Mouse (Mus musculus) inflammation-experienced regulatory T-cells, adult 6 months (primary cell): ENCODE data around the gene Acss1. TPM values are rescaled to one million over a fixed set of nuclear protein-coding genes. Genes with fewer than 3 reads are reported as not detected.

ENCODE experiments used
- ATAC-seq: one replicate; pipeline ENCODE4 v1.8.0; 2017
- polyA plus RNA-seq, 3 experiments: library from polyadenylated mRNA; unstranded; fragments of 100-300 nt; shearing (Covaris generic); gene quantifications; one replicate each; pipeline ENCODE4 v1.2.1; 2017

Gene Acss1
- polyA plus RNA-seq, 3 experiments from 2014 or later: 7.4 to 18.7 (median 13.7) TPM

DNA sequence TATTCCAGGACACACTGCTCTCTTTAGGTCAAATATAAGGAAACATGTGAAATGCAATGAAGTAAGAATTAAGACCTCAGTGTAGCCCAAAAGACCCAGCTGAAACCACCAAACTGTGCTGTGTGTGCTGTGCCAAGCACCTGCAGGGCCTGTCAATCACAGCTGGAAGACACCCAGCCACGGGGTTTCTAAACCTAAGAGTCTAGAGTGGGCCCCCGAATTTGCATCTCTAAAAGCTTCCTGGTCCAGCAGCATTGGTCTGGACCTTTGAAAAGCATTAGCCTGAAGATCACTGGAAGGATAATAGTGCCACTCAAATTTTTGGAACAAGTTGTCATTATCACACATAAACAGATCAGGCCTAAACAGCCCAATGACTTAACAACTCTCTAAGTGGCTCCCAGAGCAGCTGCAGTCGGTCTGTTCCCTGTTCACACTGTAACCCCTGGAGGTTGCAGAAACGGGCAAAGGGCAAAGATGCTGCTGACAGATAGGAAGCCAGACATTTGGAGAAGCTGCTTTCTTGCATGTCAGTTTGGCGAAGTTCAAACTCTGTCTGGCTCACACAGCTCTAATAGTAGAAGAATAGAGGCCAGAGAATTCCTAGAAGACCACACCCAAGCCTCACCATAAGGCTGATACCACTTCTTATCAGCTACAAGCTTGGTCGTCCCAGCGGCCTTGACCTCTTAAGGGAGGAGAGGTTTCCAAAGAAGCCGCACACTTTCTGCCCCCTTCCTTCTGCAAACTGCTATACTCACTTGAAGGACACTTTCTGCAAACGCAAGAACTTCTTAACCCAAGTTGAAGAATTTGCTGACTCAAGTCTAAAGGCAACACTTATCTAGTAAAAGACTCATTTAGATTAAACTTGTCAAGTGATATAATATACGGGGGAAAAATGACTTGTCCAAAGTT lies 2.5 kb downstream of the Acss1 start:
- ATAC-seq: no peak

DNA sequence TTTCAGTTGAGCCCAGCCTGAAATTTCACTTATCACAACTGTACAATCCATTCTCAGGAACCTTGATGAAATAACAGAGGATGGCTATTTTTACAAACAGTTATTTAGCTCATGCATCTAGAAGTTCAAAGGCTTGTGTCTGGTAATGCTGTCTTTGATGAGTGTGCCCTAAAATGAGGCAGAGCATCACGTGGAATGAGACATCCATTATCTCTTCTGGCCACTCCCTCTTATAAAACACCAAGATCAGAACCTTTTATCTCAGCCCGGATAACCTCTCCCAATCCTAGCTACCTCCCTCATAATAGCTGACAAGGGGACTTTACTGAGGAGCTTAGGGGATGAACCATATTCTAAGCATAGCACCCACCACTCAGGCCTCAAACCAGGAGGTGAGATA lies 3.3 kb downstream of the Acss1 start:
- no peak for ATAC-seq

DNA sequence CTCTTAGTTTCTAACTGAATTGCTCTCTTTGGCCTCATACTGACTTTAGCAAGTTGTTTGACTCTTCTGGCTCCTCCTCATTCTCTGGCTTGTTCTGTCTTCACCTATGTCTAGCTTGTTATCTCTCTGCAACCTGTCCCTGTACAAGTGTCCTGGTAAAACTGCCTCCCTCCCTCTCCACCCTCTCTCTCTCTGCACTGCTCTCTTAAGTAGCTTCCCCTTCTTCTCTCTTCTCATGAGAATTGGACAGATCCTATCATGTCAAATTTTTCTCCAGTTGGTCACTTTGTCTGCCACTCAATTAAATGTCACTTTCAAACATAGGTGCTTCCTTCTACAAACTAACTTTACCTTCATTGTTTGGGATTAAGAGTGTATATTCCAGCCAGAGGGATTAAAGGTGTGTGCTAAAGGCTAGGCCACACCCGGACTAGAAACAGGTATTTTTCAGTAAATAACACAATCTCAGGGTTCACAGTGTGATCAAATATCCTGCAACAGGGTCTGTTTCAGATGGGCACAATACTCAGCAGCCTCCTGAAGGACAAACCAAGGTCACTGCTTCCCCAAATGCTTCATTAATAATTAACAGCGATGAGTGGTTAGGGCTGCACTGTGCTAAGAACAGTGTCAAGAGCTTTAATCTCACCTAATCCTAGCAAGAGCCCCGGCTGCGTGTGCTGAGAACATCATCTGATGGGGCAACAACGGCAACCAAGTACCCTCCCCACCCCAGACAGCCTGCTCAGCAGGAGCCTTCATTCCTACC lies 4.0 kb downstream of the Acss1 start:
- ATAC-seq: no peak

DNA sequence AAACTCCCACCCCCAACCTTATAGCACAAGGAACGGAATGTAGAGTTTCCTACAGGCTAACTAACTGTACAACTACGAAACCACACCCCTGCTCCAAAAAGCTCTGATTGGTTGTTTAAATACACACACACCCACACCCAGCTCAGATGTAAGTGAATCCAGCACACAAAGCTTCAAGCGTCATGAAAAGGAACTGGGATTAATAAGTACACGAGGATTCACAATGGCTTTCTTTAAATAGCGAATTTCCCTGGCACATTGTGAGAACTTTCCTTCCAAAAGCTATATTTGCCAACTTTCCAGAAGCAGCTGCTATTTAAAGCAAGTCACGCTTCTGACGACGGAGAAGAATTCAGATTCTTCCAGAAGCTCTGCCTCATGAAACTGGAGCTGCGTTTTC lies 5.0 kb downstream of the Acss1 start:
- ATAC-seq: no peak

DNA sequence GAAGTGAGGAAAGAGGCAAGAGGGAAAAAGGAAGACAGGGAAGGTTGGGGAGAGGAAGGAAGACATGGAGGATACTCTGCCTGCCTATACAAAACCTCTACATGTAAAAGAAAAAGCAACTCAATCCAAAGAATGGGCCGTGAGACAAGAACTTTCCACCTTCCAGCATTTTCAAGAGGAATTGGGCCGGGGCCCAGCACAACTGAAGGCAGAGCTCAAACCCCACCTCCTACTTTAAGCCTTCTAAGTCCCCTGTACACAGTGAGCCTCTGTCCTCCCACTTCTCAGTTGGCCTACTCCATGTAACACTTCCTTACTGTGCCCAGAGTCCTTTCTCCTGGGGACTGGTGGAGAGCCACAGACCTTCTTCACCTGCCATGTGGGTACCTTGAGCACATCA lies 6.3 kb downstream of the Acss1 start:
- no peak for ATAC-seq

DNA sequence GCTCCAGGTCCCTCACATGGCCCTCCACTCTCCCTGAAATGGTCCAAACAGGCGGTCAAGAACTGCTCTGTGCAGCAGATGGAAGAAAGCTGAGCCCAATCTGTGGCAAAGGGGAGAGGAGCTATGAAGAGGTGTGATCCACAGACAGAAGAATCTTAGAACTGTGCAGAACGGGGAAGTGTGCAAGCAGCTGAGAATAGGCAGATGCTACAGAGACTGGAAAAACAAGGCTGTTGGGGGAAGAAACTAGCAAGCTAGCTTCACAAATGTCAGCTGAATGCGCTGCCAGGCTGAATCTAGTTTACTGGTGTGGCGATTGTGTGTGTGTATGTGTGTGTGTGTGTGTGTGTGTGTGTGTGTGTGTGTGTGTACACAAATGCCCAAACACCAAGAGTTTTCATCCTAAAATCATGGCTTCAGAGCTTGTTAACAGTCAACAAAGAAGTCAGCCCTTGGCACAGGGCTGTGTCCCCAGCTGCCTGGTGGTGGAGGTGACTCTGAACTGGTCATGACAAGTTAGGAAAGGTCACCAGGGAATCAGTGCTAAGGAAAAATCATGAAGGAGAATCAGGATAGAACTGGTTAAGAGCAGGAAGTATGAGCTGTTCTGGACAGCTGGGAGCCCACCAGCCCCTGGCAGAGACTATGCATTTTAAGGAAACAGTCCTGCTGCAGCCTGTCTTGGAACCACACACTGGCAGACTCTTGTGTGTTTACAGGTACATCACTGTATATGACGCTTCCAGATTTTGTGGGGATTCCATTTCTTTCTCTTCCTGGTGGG lies 7.4 kb downstream of the Acss1 start:
- no peak for ATAC-seq

DNA sequence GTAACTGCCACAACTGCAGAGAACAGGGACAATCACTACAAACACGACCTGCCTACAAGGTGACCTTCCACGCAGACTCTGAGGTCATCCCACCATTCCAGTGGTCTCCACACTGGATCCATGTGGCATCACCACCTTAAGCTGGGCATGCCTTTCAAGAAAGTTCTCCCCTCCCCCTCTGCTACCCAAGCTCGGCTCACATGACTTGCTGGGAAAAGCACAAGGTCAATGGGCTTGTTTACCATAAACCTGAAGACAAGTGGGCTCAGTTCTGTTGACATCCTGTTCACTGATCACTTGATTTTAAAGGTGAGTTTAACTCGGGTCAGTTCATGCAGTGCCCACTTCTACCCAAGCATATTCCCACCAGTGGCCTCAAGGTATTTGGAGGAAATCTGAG lies 8.3 kb downstream of the Acss1 start:
- ATAC-seq: no peak

DNA sequence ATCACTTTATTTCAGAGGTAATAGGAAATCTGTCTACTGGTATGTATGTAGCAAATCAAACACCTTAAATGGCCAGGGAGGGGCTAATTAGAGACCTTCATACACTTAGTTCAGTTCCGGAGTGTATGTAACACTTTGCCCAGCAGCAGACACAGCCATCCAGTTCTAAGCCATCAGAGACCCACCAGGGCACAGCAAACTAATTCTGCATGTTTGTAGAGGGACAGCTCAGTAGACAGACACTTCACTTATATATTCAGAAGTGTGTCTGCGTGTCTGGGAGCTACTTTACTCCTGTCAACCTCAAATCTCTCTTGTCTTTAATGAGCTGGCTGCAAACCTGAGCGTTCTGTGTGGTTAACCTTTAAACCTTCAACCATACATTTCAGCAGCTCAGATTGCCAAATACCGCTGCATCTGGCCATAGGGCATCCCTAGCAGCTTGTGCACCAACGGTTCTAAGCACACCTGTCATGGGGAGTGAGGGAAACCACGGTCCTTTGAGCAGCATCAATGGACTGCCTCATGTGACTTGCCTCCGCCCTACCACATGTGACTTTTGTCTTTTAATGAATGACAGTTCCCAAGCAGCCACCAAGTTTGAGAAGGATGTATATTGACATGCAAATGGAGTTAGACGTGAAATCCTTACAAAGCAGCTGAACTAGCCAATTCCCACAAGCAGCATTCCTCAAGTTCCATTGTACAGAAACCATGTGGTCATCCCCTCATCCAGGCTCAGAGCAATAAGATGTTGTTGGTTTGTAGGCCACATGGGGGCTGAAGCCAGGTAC lies 11.1 kb downstream of the Acss1 start:
- no peak for ATAC-seq

DNA sequence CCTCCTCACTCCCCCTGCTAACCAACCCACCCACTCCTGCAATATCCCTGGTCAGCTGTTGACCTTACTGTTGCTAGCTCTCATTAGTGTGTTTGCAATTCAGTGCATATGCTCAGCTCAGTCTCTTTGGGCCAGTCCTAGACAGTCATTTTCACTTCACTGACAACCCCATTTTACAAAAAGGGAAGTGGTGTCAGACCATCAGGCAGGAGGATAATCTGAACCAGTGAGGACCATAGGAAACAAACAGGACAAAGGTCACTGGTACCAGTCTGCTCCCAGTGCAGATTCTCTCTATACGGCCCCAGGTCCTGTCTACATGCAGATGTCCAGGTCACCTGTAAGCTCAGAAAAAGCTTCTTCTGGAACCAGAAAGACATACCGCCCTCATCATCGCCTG lies 12.2 kb downstream of the Acss1 start:
- ATAC-seq: no peak

DNA sequence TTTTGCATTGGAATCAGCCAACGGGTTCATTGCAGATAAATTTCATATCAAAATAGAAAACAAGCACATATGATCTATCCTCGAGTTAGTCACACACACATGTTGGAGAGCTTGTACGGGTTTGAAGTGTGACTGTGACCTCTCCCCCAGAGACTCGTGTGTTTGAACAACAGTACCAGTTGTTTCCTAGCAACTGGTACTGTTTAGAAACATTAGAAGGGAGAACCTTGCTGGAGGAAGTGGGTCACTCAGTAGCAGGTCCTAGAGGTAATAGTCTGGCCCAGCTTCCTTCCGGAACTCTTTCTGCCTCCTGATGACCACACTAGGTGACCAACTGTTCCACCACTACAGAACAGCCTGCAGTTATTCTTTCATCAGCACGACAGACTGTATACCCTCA lies 13.0 kb downstream of the Acss1 start:
- no peak for ATAC-seq

DNA sequence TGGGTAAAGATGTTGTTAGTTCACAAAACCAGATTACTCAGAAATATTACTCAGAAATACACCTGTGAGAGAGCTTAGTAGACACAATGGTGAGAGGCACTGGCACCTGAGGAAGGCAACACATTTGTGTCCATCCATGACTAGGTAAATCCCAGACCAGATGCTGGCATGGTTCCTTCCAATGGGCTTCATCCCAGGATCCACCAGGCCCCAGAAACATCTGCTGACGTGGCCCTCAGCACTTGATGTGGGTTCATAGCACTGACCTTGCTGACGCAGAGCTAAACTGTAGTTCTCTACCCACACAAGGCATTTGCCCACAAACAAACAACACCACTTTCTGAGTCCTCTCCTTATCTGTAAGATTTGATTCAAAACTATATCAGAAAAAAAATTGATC lies 13.5 kb downstream of the Acss1 start:
- ATAC-seq: no peak

DNA sequence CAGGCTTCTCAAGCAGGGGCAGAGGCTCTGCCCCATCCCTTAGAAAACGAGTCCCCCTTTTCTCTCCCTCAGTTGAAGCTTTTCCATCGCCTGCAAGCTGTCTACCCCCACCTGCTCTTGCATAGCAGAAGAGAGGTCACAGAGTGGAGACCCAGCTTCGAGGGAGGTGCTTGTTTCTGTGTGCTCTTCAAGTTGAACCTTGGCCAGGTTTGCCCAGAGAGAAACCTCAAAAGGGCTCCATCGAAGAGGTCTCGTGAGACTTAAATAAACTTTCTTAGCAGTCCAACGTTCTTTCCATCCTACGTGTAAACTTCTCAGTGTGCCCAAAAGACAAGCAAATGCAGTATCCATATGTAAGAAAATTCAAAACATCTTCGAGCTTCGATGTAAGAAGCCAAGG lies 16.9 kb downstream of the Acss1 start:
- ATAC-seq: no peak

DNA sequence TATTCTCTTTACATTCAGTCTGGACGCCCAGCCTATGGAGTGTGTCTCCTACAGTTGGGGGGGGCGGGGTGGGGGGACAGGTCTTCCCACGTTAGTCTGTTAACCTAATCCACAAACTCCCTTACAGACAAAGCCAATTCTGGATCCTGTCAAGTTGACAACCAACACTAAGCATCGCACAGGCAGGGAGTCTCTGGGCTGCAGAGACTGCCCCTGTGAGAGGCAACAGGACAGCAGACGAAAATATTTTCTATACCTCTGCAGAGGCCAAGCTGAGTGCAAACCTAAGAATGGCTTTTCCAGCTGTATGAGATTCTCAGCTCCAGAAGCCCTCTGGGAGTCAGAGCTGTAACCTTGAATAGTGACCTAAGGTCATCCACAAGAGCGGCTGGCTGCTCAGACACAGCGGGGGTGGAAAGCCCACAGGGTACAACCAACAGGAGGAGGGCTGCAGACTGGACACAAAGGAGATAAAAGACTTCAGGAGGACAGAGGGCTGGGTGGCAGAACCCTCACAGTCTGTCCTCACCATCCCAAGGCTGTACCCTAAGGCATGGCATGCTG lies 17.7 kb downstream of the Acss1 start:
- no peak for ATAC-seq

DNA sequence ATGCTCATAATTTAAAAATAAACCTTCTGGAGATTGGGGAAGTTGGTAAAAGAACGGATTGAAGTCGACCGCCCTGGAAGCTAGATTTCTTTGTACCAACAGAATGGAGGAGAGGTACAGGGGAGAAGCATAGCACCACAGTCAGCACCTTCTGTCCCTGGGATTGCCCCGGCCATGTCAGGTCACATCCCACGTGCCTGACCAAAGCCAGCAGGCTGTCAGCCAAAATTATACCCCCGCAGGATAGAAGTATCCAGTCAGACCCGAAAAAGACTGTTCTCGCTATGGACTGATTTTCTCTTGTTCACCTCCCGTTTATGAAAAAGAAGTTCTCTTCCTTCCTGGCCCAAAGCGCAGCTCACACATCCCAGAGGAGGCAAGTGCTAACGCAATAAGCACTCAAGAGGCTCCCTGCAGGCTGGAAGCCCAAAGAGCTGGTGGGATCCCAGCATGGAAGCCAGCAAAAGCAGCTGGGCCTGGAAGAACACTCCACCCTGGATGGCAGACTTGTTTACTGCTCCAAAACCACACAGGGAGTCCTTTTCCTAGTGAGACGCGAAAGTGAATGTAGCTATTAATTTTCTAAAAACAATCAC lies 19.9 kb downstream of the Acss1 start:
- ATAC-seq: no peak

DNA sequence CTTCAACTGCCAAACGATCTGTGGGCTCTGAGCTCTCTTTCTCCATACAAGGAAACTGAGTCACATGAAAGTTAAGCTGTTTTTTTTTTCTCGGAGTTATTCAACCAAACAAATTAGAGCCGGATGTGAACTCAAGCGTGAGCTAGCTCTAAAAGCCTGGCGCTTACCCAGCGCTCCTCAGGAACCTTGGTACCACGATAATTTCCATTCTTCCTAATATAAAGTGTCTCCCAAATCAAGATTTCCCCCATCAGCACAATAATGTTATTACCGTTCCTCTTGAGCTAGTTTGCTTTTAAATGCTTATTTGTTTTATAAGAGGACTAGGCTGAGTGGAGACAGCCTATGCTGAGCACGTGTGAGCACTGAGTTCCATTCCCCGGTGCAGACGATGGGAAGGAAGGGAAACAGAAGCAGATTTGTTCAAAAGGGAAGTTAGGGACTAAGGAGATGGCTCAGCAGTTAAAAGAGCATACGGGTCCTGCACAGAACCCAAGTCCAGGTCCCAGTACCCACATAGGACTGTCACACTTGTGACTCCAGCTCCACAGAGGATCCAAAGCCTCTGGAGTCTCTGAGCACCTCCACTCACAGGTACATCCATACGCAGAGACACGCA lies 20.5 kb downstream of the Acss1 start:
- no peak for ATAC-seq

DNA sequence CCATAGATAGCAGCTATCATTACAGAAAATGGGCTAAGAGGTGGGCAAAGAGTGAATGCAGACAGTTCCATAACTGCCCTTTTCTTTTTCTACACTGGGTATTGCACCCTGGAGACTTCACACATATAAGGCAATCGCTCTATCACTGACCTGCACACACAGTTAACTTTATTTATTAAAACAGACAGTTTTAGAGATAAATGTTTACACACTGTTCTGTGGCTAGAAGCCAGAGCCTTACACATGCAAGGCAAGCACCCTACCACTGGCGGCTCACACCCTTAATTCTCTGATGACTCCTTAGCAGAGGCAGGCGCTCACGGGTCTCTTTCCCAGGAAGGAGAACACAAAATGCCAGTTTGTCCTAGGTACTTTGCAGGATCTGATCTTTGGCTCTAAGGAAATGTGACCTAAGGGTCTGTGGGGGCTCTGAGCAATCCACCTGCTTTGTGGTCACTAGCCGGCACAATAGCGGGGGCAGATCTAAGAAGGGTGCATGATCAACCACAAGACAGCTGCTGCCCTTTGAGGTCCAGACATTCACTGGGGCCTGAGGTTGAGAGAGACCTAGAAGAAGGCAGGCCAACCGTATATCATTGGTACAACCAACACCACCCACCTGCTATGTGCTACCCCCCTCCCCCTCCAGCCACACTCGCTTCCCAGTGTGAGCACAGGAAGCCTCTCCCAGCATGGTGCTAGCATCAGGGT lies 21.7 kb downstream of the Acss1 start:
- ATAC-seq: no peak

DNA sequence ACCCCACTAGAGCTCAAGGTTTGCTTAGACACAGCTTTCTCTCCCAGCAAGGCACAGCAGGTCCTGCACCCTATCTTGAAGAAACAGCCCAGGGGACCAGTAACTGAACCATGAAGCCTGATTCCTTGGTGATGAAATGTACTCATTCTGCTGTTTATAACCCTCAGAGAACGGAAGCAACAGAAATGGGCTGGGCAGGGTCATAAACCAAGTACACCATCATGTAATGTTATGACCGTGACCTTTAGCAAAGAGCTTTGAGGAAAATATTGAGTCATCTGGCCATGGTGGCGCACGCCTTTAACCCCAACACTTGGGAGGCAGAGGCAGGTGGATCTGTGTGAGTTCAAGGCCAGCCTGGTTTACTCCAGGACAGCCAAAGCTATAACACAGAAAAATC lies 23.1 kb downstream of the Acss1 start:
- no peak for ATAC-seq

DNA sequence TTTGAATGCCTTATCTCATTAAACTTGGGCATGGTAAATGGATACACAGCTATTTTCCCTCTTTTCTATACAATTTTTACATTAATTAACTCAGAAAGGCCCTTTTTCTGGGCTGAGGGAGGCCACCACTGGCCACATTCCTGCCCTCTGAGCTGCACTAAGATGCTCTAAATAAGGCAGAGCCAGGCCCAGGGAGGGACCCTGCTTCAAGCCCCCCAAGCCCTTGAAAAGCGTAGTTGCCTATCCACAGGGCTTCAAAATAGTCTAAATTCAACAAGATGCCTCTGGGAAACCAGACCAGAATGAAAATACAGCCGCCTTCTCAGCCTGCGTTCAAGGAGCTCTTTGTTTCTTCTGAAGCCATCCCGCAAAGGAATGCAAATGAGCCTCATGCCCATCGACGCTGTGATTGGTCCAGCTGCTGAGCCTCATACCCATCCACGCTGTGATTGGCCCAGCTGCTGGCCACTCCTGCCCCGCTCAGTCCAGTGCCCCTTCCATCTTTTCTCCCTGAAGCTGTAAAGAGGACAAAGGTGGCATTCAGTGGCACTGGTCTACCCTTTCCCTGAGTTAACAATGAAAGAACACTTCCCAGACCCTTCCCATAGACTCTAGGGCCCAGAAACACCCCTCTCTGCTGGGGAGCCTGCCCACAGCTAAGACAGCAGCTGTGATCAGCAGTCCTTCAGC lies 24.4 kb downstream of the Acss1 start:
- ATAC-seq: no peak

DNA sequence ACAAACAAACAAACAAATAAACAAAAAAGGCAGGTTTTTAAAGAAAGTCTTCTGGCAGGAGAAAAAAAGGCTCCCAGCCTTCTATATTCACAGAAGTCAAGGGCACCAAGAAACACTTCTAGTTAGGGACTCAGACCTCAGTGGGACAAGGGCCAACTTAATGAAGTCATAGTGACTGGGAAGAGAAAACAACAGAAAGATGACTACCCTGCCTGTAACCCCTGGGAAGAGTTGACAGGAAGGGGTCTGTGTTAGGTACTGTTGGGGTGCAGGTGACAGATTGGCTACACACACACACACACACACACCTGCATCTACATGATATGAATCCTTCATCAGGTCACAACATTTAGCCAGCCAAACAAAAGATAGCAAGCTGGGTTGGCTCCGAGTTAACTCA lies 25.1 kb downstream of the Acss1 start:
- ATAC-seq: no peak

DNA sequence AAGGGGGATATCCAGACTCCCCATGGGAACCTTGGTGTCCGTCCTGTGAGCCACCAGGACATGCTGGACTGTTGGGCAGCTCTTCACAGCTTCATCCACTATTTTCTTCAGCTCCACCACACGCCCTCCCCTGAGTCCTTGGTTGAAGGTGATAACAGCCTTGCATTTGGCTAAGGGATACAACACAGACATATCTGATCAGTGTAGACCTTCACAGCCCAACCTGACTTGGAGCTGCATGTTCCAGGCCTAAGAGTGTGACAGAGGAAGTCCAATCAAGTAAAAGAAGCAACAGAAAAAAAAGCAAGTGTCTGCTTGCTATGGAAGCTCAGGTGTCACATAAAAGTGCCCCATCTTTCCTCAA lies 29.9 kb downstream of the Acss1 start:
- no peak for ATAC-seq
